Mouse (Mus musculus): ENCODE results near the gene Chst11. TPM values are rescaled to one million over a fixed set of nuclear protein-coding genes. Genes with fewer than 3 reads are reported as not detected.

Chst11 gene
- polyA plus RNA-seq, 1 experiment: not detected

DNA sequence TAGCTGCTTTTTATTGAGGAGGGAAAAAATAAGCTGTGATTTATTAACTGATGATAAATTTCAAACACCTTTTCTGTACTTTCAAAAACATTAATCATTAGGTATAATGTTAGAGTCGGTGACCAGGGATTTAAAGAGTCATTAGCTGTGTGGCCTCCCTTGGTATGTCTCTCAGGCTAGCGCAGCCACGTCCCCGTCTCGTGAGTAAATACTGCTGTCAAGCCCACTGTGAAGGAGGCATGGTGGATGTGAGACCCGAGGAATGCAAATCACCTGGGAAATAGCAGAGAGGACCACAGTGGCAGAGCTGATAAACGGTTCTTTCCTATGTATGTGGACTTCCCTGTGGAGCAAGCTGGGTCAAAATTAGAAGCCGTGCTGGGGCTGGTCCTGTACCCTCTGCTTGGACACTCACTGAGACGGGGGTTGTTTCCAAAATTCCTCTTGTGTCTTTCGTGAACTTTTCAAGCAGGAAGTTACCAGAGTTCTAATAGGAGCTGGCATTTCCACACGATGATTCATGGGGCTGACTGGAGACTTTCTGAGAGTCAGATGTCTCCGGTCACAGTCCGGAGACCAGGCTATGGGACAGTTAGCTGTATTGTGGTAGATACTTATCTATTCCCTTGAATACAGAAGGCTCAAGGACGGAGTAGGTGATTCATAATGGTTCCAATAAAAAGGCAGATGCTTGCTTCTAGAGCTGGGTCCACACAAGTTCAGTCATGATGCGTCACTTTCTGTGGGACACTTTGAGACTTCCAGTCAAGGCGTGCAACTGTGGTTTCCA lies 166.8 kb downstream of the Chst11 start:
- Histone ChIP-seq H3K4me1 (ENCODE audit: control insufficient read depth, insufficient read depth, low read length) (peaks cover 25% of the 10 kb centered on the region), H3K4me3 (ENCODE audit: insufficient read depth, low read depth, low read length) (no peak overlapping the region), H3K27ac (ENCODE audit: insufficient read depth, low read depth, low read length) (no peak overlapping the region)
- WGBS: 74% methylated on average over 16 of the region's 16 CpGs
- no peak for TF ChIP-seq POLR2A (IDR thresholded peaks at IDR 0.05; ENCODE audit: insufficient read depth, low read depth, low read length)
- no peak for TF ChIP-seq CTCF (IDR thresholded peaks at IDR 0.05; ENCODE audit: insufficient read depth, low read depth, low read length)

DNA sequence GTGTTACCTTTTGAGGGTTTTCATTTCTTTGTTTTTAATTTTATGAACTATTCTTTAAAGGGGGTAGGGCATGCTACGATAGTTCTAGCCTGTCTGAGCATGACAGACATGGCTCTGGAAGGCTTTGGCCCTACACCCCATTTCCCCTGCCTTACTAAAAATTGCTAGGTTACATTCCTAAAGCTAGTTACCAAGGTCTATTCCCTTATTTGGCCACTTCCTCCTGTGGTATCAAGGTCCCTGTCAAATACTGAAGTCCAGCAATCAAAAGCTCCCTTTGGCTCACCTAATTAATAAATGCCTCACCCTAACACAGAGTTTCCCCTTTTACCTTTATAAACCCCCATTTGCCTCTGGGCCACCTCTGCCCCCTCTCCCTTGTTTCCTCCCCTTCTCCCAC lies 167.4 kb downstream of the Chst11 start:
- TF ChIP-seq CTCF (IDR thresholded peaks at IDR 0.05; ENCODE audit: insufficient read depth, low read depth, low read length) (no peak), POLR2A (IDR thresholded peaks at IDR 0.05; ENCODE audit: insufficient read depth, low read depth, low read length) (no peak)
- Histone ChIP-seq H3K27ac (ENCODE audit: insufficient read depth, low read depth, low read length) (no peak overlapping the region), H3K4me1 (ENCODE audit: control insufficient read depth, insufficient read depth, low read length) (peaks cover 23% of the 10 kb centered on the region), H3K4me3 (ENCODE audit: insufficient read depth, low read depth, low read length) (no peak overlapping the region)
- WGBS: 98% methylated on average over 1 of the region's 1 CpGs

DNA sequence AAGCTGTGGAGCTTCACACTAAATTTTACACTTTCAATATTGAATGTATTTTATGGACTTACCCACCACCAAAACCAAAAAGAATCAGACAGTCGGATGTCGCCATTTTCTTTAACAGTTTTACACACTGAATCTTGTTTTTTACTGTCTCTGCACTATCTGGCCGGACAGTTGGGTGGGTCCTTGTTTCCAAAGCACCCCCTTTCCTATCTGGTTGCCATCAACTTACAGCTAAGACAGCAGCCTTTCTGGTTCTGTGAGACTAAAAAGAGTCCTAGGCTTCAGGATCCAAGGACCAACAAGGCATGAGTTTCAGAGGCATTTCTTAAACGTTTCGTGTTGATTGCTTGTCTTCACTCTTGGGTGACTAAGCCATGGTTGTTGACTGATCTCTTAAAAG lies 168.1 kb downstream of the Chst11 start:
- 89% methylated on average over 5 of the region's 5 CpGs for WGBS
- Histone ChIP-seq H3K27ac (ENCODE audit: insufficient read depth, low read depth, low read length) (no peak overlapping the region), H3K4me3 (ENCODE audit: insufficient read depth, low read depth, low read length) (no peak overlapping the region), H3K4me1 (ENCODE audit: control insufficient read depth, insufficient read depth, low read length) (peaks cover 26% of the 10 kb centered on the region)
- TF ChIP-seq CTCF (IDR thresholded peaks at IDR 0.05; ENCODE audit: insufficient read depth, low read depth, low read length) (no peak), POLR2A (IDR thresholded peaks at IDR 0.05; ENCODE audit: insufficient read depth, low read depth, low read length) (no peak)

DNA sequence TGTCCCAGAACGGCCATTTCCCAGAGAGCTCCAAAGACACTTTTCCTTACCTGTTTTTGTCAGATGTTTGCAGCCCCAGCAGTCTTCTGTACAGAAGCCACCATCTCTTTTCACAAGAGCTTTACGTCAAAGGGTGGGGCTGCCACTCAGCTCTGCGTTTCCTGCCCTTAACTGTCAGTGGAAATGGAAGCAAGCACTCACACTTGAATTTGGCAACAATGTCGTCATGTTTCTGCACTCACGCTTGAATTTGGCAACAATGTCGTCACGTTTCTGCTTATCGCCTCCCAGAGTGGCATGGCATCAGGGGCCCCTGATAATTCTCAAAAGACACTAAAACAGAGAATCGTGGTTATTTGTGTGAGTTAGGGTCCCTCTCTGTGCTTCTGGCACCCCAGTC lies 168.6 kb downstream of the Chst11 start:
- H3K4me1 ChIP-seq (ENCODE audit: control insufficient read depth, insufficient read depth, low read length): peaks cover 27% of the 10 kb centered on the region
- no peak for TF ChIP-seq POLR2A (IDR thresholded peaks at IDR 0.05; ENCODE audit: insufficient read depth, low read depth, low read length)
- no peak for TF ChIP-seq CTCF (IDR thresholded peaks at IDR 0.05; ENCODE audit: insufficient read depth, low read depth, low read length)
- no peak overlapping the region for H3K4me3 ChIP-seq (ENCODE audit: insufficient read depth, low read depth, low read length)
- no peak overlapping the region for H3K27ac ChIP-seq (ENCODE audit: insufficient read depth, low read depth, low read length)
- 87% methylated on average over 9 of the region's 9 CpGs for WGBS

DNA sequence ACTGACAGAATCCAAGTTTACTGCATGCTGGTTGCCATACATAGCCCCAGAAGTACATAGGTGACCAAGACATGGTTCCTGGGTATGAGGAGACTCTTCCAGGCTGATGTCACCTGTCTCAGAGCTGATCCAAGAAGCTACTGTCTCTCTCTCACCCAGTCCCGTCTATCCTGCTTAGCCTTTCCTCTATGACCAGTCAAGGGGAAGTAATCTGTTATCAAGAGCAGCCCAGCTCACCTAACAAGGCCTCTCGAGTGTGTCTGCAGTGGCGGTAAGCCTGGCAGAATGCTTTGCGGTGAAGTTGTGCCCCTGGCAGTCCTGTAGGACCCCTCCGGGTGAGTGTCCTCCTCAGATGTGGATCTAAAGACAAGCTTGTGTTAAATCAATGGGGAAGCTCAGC lies 172.0 kb downstream of the Chst11 start:
- H3K27ac ChIP-seq (ENCODE audit: insufficient read depth, low read depth, low read length): no peak overlapping the region
- 88% methylated on average over 5 of the region's 5 CpGs for WGBS
- TF ChIP-seq CTCF (IDR thresholded peaks at IDR 0.05; ENCODE audit: insufficient read depth, low read depth, low read length) (no peak), POLR2A (IDR thresholded peaks at IDR 0.05; ENCODE audit: insufficient read depth, low read depth, low read length) (no peak)
- no peak overlapping the region for H3K4me3 ChIP-seq (ENCODE audit: insufficient read depth, low read depth, low read length)
- peaks cover 29% of the 10 kb centered on the region for H3K4me1 ChIP-seq (ENCODE audit: control insufficient read depth, insufficient read depth, low read length)

DNA sequence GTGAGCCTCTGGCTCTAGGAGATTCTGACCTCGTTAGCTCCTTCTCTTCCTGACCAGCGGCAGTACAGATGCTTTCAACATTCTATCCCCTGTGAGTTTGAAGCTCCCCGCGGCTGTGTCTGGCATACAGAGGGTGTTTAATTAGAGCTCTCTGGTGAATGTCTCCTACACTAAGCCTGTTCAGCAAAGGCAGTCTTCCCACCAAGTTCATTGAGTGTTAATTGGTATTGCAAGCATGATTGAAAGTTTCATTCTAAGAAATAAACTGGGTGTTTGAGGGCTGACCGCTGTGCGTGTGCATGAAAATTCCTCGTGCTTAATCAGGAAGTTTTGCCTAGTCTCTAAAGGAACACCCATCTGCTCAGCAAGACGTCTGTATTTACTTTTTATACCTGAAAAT lies 173.0 kb downstream of the Chst11 start:
- WGBS: 28% methylated on average over 8 of the region's 8 CpGs
- H3K27ac ChIP-seq (ENCODE audit: insufficient read depth, low read depth, low read length): no peak overlapping the region
- H3K4me3 ChIP-seq (ENCODE audit: insufficient read depth, low read depth, low read length): no peak overlapping the region
- TF ChIP-seq CTCF (IDR thresholded peaks at IDR 0.05; ENCODE audit: insufficient read depth, low read depth, low read length): no peak
- no peak for TF ChIP-seq POLR2A (IDR thresholded peaks at IDR 0.05; ENCODE audit: insufficient read depth, low read depth, low read length)
- peaks cover 36% of the 10 kb centered on the region for H3K4me1 ChIP-seq (ENCODE audit: control insufficient read depth, insufficient read depth, low read length)

DNA sequence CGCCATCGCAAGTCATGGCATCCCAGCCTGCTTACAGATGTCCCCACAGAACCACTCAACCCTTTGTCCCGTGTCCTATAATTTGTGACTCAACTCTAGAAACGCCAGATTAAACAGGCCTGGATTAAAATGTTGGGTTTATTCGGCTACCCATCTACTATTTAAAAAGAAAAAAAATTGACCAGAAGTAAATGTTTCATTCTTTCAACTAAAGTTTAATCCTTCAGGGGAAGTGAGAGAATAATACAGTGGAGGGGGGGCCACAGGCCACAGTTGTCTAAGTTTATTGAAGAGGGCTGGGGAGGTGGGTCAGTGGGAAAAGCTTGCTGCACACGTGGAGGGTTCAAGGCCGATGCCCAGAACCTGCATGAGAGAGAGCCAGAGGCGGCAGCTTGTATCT lies 173.9 kb downstream of the Chst11 start:
- 87% methylated on average over 8 of the region's 8 CpGs for WGBS
- TF ChIP-seq CTCF (IDR thresholded peaks at IDR 0.05; ENCODE audit: insufficient read depth, low read depth, low read length): no peak
- TF ChIP-seq POLR2A (IDR thresholded peaks at IDR 0.05; ENCODE audit: insufficient read depth, low read depth, low read length): no peak
- Histone ChIP-seq H3K27ac (ENCODE audit: insufficient read depth, low read depth, low read length) (no peak overlapping the region), H3K4me3 (ENCODE audit: insufficient read depth, low read depth, low read length) (no peak overlapping the region), H3K4me1 (ENCODE audit: control insufficient read depth, insufficient read depth, low read length) (peaks cover 39% of the 10 kb centered on the region)

DNA sequence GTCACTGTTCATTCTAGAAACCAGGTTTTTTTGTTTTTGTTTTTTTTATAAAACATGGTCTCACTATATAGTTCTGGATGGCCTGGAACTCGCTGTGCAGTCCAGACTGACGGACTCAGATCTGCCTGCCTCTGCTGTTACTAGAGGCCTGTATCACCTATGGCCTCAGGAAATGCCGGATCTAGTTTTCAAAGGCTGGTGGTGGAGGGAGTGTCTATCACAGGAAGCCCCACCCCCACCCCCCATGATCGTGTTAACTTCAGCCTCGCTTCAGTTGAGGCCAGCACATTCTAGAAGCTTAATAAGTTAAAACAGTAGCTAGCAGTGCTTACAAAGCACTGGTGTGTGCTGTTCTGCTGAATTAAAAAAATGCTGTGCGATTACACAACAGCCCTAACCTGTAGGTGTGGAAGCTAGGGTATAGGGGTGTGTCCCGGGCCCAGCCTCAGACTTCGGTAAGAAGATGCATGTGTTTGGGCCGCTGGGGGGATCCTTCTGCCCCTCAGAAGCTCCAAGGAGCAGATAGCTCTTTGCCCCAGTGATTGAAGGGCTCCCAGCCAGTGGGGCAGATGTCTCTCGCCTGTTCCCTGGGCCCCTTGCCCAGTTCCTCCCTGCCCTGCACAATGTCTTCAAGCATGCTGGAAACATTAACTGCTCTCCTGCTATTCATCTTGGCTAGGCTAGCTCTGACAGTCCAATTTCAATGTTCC lies 176.5 kb downstream of the Chst11 start:
- no peak overlapping the region for H3K4me3 ChIP-seq (ENCODE audit: insufficient read depth, low read depth, low read length)
- no peak for TF ChIP-seq POLR2A (IDR thresholded peaks at IDR 0.05; ENCODE audit: insufficient read depth, low read depth, low read length)
- no peak for TF ChIP-seq CTCF (IDR thresholded peaks at IDR 0.05; ENCODE audit: insufficient read depth, low read depth, low read length)
- no peak overlapping the region for H3K27ac ChIP-seq (ENCODE audit: insufficient read depth, low read depth, low read length)
- WGBS: 64% methylated on average over 10 of the region's 10 CpGs
- H3K4me1 ChIP-seq (ENCODE audit: control insufficient read depth, insufficient read depth, low read length): peaks cover 43% of the 10 kb centered on the region

DNA sequence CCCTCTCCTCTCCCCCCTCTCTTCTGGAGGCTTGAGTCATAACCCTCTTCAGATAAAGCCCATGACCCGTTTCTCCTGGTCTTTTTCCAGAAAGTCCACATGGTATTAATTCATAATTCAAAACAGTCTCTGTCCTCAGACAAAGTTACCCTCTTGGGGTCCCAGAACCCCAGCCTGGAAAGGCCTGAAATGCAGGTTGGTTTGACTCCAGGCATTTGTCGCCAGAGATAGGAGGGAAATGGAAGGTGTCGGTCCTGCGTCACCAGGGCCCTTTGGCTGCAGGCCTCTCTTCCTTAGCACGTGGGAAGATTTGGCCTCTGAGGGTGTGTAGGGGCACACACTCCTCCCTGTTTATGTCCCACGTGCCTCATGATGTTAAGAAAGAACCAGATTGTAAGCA lies 178.6 kb downstream of the Chst11 start:
- H3K27ac ChIP-seq (ENCODE audit: insufficient read depth, low read depth, low read length): no peak overlapping the region
- no peak for TF ChIP-seq POLR2A (IDR thresholded peaks at IDR 0.05; ENCODE audit: insufficient read depth, low read depth, low read length)
- no peak for TF ChIP-seq CTCF (IDR thresholded peaks at IDR 0.05; ENCODE audit: insufficient read depth, low read depth, low read length)
- WGBS: 71% methylated on average over 6 of the region's 6 CpGs
- no peak overlapping the region for H3K4me3 ChIP-seq (ENCODE audit: insufficient read depth, low read depth, low read length)
- peaks cover 44% of the 10 kb centered on the region for H3K4me1 ChIP-seq (ENCODE audit: control insufficient read depth, insufficient read depth, low read length)
